Mouse (Mus musculus) bone marrow, adult 2 months (tissue): ENCODE results near the gene Chst8.

Experiments
- CTCF ChIP-seq: fragments of 200-500 bp; IDR thresholded peaks from 2 replicates; pipeline ENCODE4 v1.5.1; 2011; ENCODE audit warnings: low read length, control low read depth; ENCODE audit not compliant: control insufficient read depth, insufficient read depth
- POLR2A ChIP-seq: fragments of 200-500 bp; IDR thresholded peaks from 2 replicates; pipeline ENCODE4 v1.6.1; 2011; ENCODE audit warnings: low read depth, mild to moderate bottlenecking, control low read depth, low read length, borderline replicate concordance; ENCODE audit not compliant: control insufficient read depth

DNA sequence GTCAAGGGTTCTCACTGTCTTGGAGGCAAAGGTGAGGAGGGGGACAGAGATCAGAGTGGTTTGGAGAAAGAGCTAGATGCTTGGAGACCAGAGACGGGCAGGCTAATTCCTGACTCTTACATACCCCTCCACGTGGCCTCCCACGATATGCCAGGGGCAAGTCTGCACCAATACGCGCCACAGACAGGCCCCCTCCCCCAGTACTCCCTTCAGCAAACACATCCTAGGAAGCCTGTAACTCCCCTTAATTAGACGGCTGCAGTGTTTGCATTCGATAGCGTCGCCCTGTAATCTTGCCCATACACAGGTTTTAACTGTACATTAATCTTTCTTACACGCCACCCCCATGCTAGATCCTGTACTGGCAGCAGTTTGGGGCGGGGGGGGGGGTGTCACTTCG, 14.5 kb downstream of the Chst8 start:
- TF ChIP-seq POLR2A: no peak
- no peak for TF ChIP-seq CTCF
